Mouse (Mus musculus) gastrocnemius, adult 2 months (tissue): ENCODE data around the gene Mrpl28. TPM values are rescaled to one million over a fixed set of nuclear protein-coding genes. Genes with fewer than 3 reads are reported as not detected.

Source experiments
- DNase-seq: peaks from one replicate; pipeline ENCODE4 v3.0.0; 2022
- H3K27ac ChIP-seq: fragments of 200-600 bp; 2 replicates; pipeline ENCODE4 v1.8.1; 2022; ENCODE audit warnings: mild to moderate bottlenecking
- H3K4me3 ChIP-seq: fragments of 200-600 bp; 2 replicates; pipeline ENCODE4 v1.8.1; 2022; ENCODE audit warnings: mild to moderate bottlenecking, moderate library complexity
- CTCF ChIP-seq: fragments of 200-600 bp; IDR thresholded peaks from 2 replicates; pipeline ENCODE4 v1.8.1; 2022; ENCODE audit warnings: antibody characterized with exemption, mild to moderate bottlenecking, moderate library complexity
- intact Hi-C: fragments of 180-260 bp; cut with DNase I; formaldehyde crosslinking; loops from one replicate; pipeline ENCODE4 v1.15.1; 2025
- total RNA-seq, 2 experiments: library from RNA; stranded (reverse); gene quantifications; 2 replicates each; pipeline ENCODE4 v1.2.3; 2021

Gene Mrpl28
- total RNA-seq, 2 experiments from 2014 or later: 54.1 to 73.2 TPM

- peak; percentile 73 for DNase-seq
- Histone ChIP-seq H3K4me3 (no peak overlapping the region), H3K27ac (no peak overlapping the region)
- intact Hi-C loops: no loop called here
- peak; percentile 66 for TF ChIP-seq CTCF
These were observed 3.3 kb upstream of the Mrpl28 start for GRCm38 (mm10) chr17:26119766-26120710.

GRCm38 (mm10) chr17:26122431-26123140 lies 714 bp upstream of the Mrpl28 start:
- TF ChIP-seq CTCF: no peak
- no peak for DNase-seq
- H3K27ac ChIP-seq: peak overlapping the region; percentile 92; the same call in 1 of the 2 replicates
- intact Hi-C loops: no loop called here
- peak overlapping the region; percentile 93 for H3K4me3 ChIP-seq

- intact Hi-C loops: no loop called here
- no peak overlapping the region for H3K27ac ChIP-seq
- no peak for TF ChIP-seq CTCF
- H3K4me3 ChIP-seq: peak overlapping the region; percentile 93
- no peak for DNase-seq
These were observed 1.3 kb downstream of the Mrpl28 start for GRCm38 (mm10) chr17:26124560-26124959.

- Histone ChIP-seq H3K4me3 (no peak overlapping the region), H3K27ac (no peak overlapping the region)
- TF ChIP-seq CTCF: no peak
- intact Hi-C loops: no loop called here
- DNase-seq: no peak
These were observed 1.9 kb downstream of the Mrpl28 start for GRCm38 (mm10) chr17:26125226-26125625.

- no peak for DNase-seq
- H3K27ac ChIP-seq: no peak overlapping the region
- intact Hi-C loops: no loop called here
- no peak overlapping the region for H3K4me3 ChIP-seq
- no peak for TF ChIP-seq CTCF
These were observed 7.9 kb downstream of the Mrpl28 start for GRCm38 (mm10) chr17:26131062-26131732.

GRCm38 (mm10) chr17:26131856-26132853 lies 8.9 kb downstream of the Mrpl28 start:
- no peak overlapping the region for H3K27ac ChIP-seq
- intact Hi-C loops: no loop called here
- no peak overlapping the region for H3K4me3 ChIP-seq
- no peak for TF ChIP-seq CTCF
- no peak for DNase-seq

GRCm38 (mm10) chr17:26137106-26137750 lies 13.9 kb downstream of the Mrpl28 start:
- no peak for DNase-seq
- intact Hi-C loops: loop anchor here (5.0 kb wide), 1 partner anchor 105 kb away; the partner anchor contains the start of gene Fam234a

GRCm38 (mm10) chr17:26137751-26138130 lies 14.4 kb downstream of the Mrpl28 start:
- TF ChIP-seq CTCF: no peak
- intact Hi-C loops: loop anchor here (5.0 kb wide), 1 partner anchor 105 kb away; the partner anchor contains the start of gene Fam234a
- DNase-seq: no peak
- H3K4me3 ChIP-seq: peak overlapping the region; percentile 96
- H3K27ac ChIP-seq: peak overlapping the region; percentile 91

More at GRCm38 (mm10) chr17:26137106-26137750, 13.9 kb downstream of the Mrpl28 start:
- H3K27ac ChIP-seq: no peak overlapping the region
- no peak overlapping the region for H3K4me3 ChIP-seq
- no peak for TF ChIP-seq CTCF

GRCm38 (mm10) chr17:26138239-26138836 lies 15.0 kb downstream of the Mrpl28 start, which contains the start of gene Axin1:
TSS of gene Axin1 (plus strand) at chr17:26138688.
- intact Hi-C loops: loop anchor here (5.0 kb wide), 1 partner anchor 104 kb away; the partner anchor contains the start of gene Fam234a
- peak; percentile 69 for TF ChIP-seq CTCF
- H3K4me3 ChIP-seq: peak within 1 kb of the TSS; percentile 96
- DNase-seq: peak; percentile 94
- peak within 1 kb of the TSS; percentile 91 for H3K27ac ChIP-seq

- no peak for TF ChIP-seq CTCF
- Histone ChIP-seq H3K4me3 (peak overlapping the region; percentile 96), H3K27ac (peak overlapping the region; percentile 91)
- DNase-seq: peak; percentile 85
- intact Hi-C loops: loop anchor here (5.0 kb wide), 1 partner anchor 103 kb away; the partner anchor contains the start of gene Fam234a
These were observed 15.6 kb downstream of the Mrpl28 start for GRCm38 (mm10) chr17:26138901-26139381.
